Mouse (Mus musculus) intestine, embryonic 15.5 days (tissue): ENCODE data around the gene Col4a3. TPM values are rescaled to one million over a fixed set of nuclear protein-coding genes. Genes with fewer than 3 reads are reported as not detected.

Experiments used
- ATAC-seq: fragments of 200-750 bp; cut with Nextera tagmentation; 2 replicates; pipeline ENCODE4 v1.8.0; 2017; ENCODE audit warnings: moderate TSS enrichment, moderate library complexity
- H3K27ac ChIP-seq: fragments of 300-500 bp; sonication (generic); 2 replicates; pipeline ENCODE4 v1.5.1; 2015; ENCODE audit warnings: mild to moderate bottlenecking, inconsistent platforms
- H3K27me3 ChIP-seq: fragments of 300-500 bp; sonication (generic); replicated peaks from 2 replicates; pipeline ENCODE4 v1.6.1; 2015; ENCODE audit warnings: inconsistent platforms
- H3K36me3 ChIP-seq: fragments of 300-500 bp; sonication (generic); 2 replicates; pipeline ENCODE4 v1.6.1; 2015; ENCODE audit warnings: inconsistent platforms
- H3K4me1 ChIP-seq: fragments of 300-500 bp; sonication (generic); replicated peaks from 2 replicates; pipeline ENCODE4 v1.6.1; 2015; ENCODE audit warnings: inconsistent platforms
- H3K4me2 ChIP-seq: fragments of 300-500 bp; sonication (generic); replicated peaks from 2 replicates; pipeline ENCODE4 v1.6.1; 2015; ENCODE audit warnings: mild to moderate bottlenecking, inconsistent platforms
- H3K4me3 ChIP-seq: fragments of 300-500 bp; sonication (generic); replicated peaks from 2 replicates; pipeline ENCODE4 v1.5.1; 2015; ENCODE audit warnings: inconsistent platforms
- H3K9ac ChIP-seq: fragments of 300-500 bp; sonication (generic); 2 replicates; pipeline ENCODE4 v1.6.1; 2015; ENCODE audit warnings: inconsistent platforms
- H3K9me3 ChIP-seq: fragments of 300-500 bp; sonication (generic); 2 replicates; pipeline ENCODE4 v1.6.1; 2016; ENCODE audit warnings: inconsistent platforms
- WGBS: fragments of 180-500 bp; shearing (Covaris S2); methylation state at CpG from one replicate; pipeline ENCODE4 v1.1.7; 2015; 5-methylcytosine and 5-hydroxymethylcytosine counted together
- polyA plus RNA-seq: library from polyadenylated mRNA; unstranded; fragments of >200 nt; fragmentation: Nextera tagmentation; extraction: Ambion mirVana; gene quantifications from 2 replicates; pipeline ENCODE4 v1.2.1, GENCODE M21; 2015

The Col4a3 gene
- polyA plus RNA-seq, 1 experiment from 2014 or later = 0.25 TPM

GRCm38 (mm10) chr1:82724339-82725025 lies 137.8 kb downstream of the Col4a3 start, which contains the start of gene Mff:
TSS of gene Mff (plus strand) at chr1:82724890.
- peak; percentile 99 for ATAC-seq

GRCm38 (mm10) chr1:82725026-82725874 lies 138.5 kb downstream of the Col4a3 start:
- Histone ChIP-seq H3K4me1 (peaks cover 5% of the 10 kb centered on the region), H3K27ac (peak overlapping the region; percentile 66), H3K27me3 (no peaks in the 10 kb centered on the region), H3K4me2 (peak overlapping the region; percentile 77), H3K36me3 (peaks cover 5% of the 10 kb centered on the region), H3K9me3 (no peaks in the 10 kb centered on the region), H3K9ac (peak overlapping the region; percentile 93), H3K4me3 (peak overlapping the region; percentile 76)
- peak; percentile 98 for ATAC-seq
- WGBS = 1% methylated on average over 37 of the region's 37 CpGs

More at GRCm38 (mm10) chr1:82724339-82725025, 137.8 kb downstream of the Col4a3 start, which contains the start of gene Mff:
- Histone ChIP-seq H3K4me2 (peak within 1 kb of the TSS; percentile 77), H3K4me3 (peak within 1 kb of the TSS; percentile 76), H3K9ac (peak within 1 kb of the TSS; percentile 93), H3K27me3 (no peaks in the 10 kb centered on the region), H3K4me1 (peaks cover 5% of the 10 kb centered on the region), H3K27ac (peak within 1 kb of the TSS; percentile 66), H3K36me3 (peaks cover under 1% of the 10 kb centered on the region; the same call in 1 of the 2 replicates), H3K9me3 (no peaks in the 10 kb centered on the region)
- 10% methylated on average over 38 of the region's 38 CpGs for WGBS

- H3K36me3 ChIP-seq = peaks cover 7% of the 10 kb centered on the region
- H3K9ac ChIP-seq = peak overlapping the region; percentile 93
- peaks cover 5% of the 10 kb centered on the region for H3K4me1 ChIP-seq
- H3K27ac ChIP-seq = no peak overlapping the region
- peak overlapping the region; percentile 77 for H3K4me2 ChIP-seq
- 49% methylated on average over 4 of the region's 4 CpGs for WGBS
- H3K27me3 ChIP-seq = no peaks in the 10 kb centered on the region
- no peak for ATAC-seq
- H3K4me3 ChIP-seq = peak overlapping the region; percentile 76
- no peaks in the 10 kb centered on the region for H3K9me3 ChIP-seq
Observed at GRCm38 (mm10) chr1:82725875-82726185, 139.1 kb downstream of the Col4a3 start.

- H3K27ac ChIP-seq = no peak overlapping the region
- no peak overlapping the region for H3K9ac ChIP-seq
- H3K4me2 ChIP-seq = no peak overlapping the region
- ATAC-seq = no peak
- no peak overlapping the region for H3K4me3 ChIP-seq
- H3K4me1 ChIP-seq = peaks cover 5% of the 10 kb centered on the region
- no peaks in the 10 kb centered on the region for H3K9me3 ChIP-seq
- no peaks in the 10 kb centered on the region for H3K27me3 ChIP-seq
- WGBS = 86% methylated on average over 5 of the region's 5 CpGs
- peaks cover 13% of the 10 kb centered on the region for H3K36me3 ChIP-seq
Observed at GRCm38 (mm10) chr1:82726482-82726881, 139.8 kb downstream of the Col4a3 start.

- no peak overlapping the region for H3K4me3 ChIP-seq
- H3K4me2 ChIP-seq = no peak overlapping the region
- 98% methylated on average over 1 of the region's 1 CpGs for WGBS
- no peaks in the 10 kb centered on the region for H3K27me3 ChIP-seq
- no peaks in the 10 kb centered on the region for H3K9me3 ChIP-seq
- H3K36me3 ChIP-seq = peaks cover 21% of the 10 kb centered on the region
- H3K27ac ChIP-seq = no peak overlapping the region
- H3K4me1 ChIP-seq = no peaks in the 10 kb centered on the region
- H3K9ac ChIP-seq = no peak overlapping the region
- ATAC-seq = no peak
Observed at GRCm38 (mm10) chr1:82733357-82733756, 146.6 kb downstream of the Col4a3 start.

- Histone ChIP-seq H3K4me2 (no peak overlapping the region), H3K9ac (no peak overlapping the region), H3K27me3 (no peaks in the 10 kb centered on the region), H3K27ac (no peak overlapping the region), H3K4me3 (no peak overlapping the region), H3K4me1 (no peaks in the 10 kb centered on the region), H3K9me3 (no peaks in the 10 kb centered on the region), H3K36me3 (no peaks in the 10 kb centered on the region)
- 73% methylated on average over 1 of the region's 1 CpGs for WGBS
- no peak for ATAC-seq
Observed at GRCm38 (mm10) chr1:82738066-82738465, 151.3 kb downstream of the Col4a3 start.

- Histone ChIP-seq H3K27ac (no peak overlapping the region), H3K36me3 (no peaks in the 10 kb centered on the region; the same call in 1 of the 2 replicates), H3K4me3 (no peak overlapping the region), H3K27me3 (no peaks in the 10 kb centered on the region), H3K4me2 (no peak overlapping the region), H3K4me1 (no peaks in the 10 kb centered on the region), H3K9ac (no peak overlapping the region), H3K9me3 (no peaks in the 10 kb centered on the region)
- no peak for ATAC-seq
- WGBS = 85% methylated on average over 7 of the region's 7 CpGs
Observed at GRCm38 (mm10) chr1:82741539-82741938, 154.8 kb downstream of the Col4a3 start.

- Histone ChIP-seq H3K27me3 (no peaks in the 10 kb centered on the region), H3K4me2 (no peak overlapping the region), H3K9ac (no peak overlapping the region), H3K9me3 (no peaks in the 10 kb centered on the region), H3K27ac (no peak overlapping the region), H3K36me3 (no peaks in the 10 kb centered on the region; the same call in none of the 2 replicates), H3K4me1 (no peaks in the 10 kb centered on the region), H3K4me3 (no peak overlapping the region)
- no peak for ATAC-seq
- 94% methylated on average over 3 of the region's 3 CpGs for WGBS
Observed at GRCm38 (mm10) chr1:82743962-82744361, 157.2 kb downstream of the Col4a3 start.

GRCm38 (mm10) chr1:82746408-82746807 lies 159.7 kb downstream of the Col4a3 start:
- WGBS = 85% methylated on average over 4 of the region's 4 CpGs
- Histone ChIP-seq H3K27me3 (no peaks in the 10 kb centered on the region), H3K4me3 (no peak overlapping the region), H3K4me1 (no peaks in the 10 kb centered on the region), H3K4me2 (no peak overlapping the region), H3K27ac (no peak overlapping the region), H3K9me3 (no peaks in the 10 kb centered on the region), H3K36me3 (no peaks in the 10 kb centered on the region; the same call in none of the 2 replicates), H3K9ac (no peak overlapping the region)
- ATAC-seq = no peak

GRCm38 (mm10) chr1:82747714-82748452 lies 161.2 kb downstream of the Col4a3 start:
- 90% methylated on average over 2 of the region's 2 CpGs for WGBS

GRCm38 (mm10) chr1:82759520-82759919 lies 172.8 kb downstream of the Col4a3 start:
- Histone ChIP-seq H3K4me3 (no peak overlapping the region), H3K27ac (no peak overlapping the region), H3K9ac (no peak overlapping the region), H3K4me1 (no peaks in the 10 kb centered on the region), H3K36me3 (no peaks in the 10 kb centered on the region), H3K27me3 (no peaks in the 10 kb centered on the region), H3K9me3 (no peaks in the 10 kb centered on the region), H3K4me2 (no peak overlapping the region)
- WGBS = 88% methylated on average over 1 of the region's 1 CpGs
- no peak for ATAC-seq

More at GRCm38 (mm10) chr1:82747714-82748452, 161.2 kb downstream of the Col4a3 start:
- Histone ChIP-seq H3K27ac (no peak overlapping the region), H3K4me2 (no peak overlapping the region), H3K36me3 (no peaks in the 10 kb centered on the region; the same call in none of the 2 replicates), H3K4me3 (no peak overlapping the region), H3K9ac (no peak overlapping the region), H3K27me3 (no peaks in the 10 kb centered on the region), H3K9me3 (no peaks in the 10 kb centered on the region), H3K4me1 (no peaks in the 10 kb centered on the region)
- ATAC-seq = no peak
